Mouse (Mus musculus): ENCODE data around the gene Hist1h3e. TPM values are rescaled to one million over a fixed set of nuclear protein-coding genes. Genes with fewer than 3 reads are reported as not detected.

The Hist1h3e gene
- polyA plus RNA-seq, 1 experiment from 2014 or later, result 3.5 TPM

DNA sequence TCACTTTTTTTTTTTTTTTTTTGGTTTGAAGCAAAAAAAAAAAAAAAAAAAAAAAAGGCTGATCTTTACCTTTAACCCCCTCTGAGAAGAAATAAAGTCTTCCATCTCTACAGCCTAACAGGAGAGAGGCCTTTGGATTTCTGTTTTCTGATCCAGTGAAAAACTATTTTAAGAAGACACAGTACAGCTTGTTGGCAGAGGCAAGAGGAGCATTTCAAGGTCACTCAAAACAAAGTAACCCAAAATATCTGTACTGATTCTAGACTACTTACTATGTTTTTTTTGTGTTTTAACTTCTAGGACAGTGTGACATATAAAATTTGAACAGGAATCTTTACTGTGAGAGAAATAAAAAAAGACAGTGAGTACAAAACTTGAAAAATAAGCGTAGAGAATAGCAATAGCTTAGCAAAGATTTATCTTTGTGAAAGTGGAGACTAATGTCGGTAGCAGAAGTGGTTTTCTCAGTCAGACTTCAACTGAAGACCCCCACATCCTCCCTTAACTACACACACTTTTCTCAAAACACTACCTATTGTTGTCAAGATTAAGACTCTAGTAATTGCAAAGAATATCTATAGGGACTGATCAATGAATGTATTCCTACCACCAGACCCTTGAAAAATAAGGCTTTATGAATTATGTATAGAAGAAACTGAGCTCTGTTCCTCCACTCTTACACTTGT lies 32.5 kb downstream of the Hist1h3e start:
- H3K4me2 ChIP-seq (replicated peaks), result peak overlapping the region; percentile 69
- H3K4me1 ChIP-seq (replicated peaks), result peaks cover 13% of the 10 kb centered on the region
- no peak overlapping the region for H3K9ac ChIP-seq
- ATAC-seq, result no peak
- WGBS, result 12% methylated on average over 2 of the region's 2 CpGs
- peak overlapping the region; percentile 93; the same call in 1 of the 2 replicates for H3K27ac ChIP-seq
- H3K36me3 ChIP-seq, result no peaks in the 10 kb centered on the region
- peak overlapping the region; percentile 39 for H3K4me3 ChIP-seq (replicated peaks)
- no peaks in the 10 kb centered on the region for H3K9me3 ChIP-seq
- H3K27me3 ChIP-seq (replicated peaks), result no peaks in the 10 kb centered on the region

GRCm38 (mm10) chr13:23529005-23529404 lies 33.2 kb downstream of the Hist1h3e start:
- Histone ChIP-seq H3K9ac (no peak overlapping the region), H3K36me3 (no peaks in the 10 kb centered on the region), H3K27ac (no peak overlapping the region), H3K4me1 (replicated peaks) (peaks cover 13% of the 10 kb centered on the region), H3K9me3 (no peaks in the 10 kb centered on the region), H3K27me3 (replicated peaks) (no peaks in the 10 kb centered on the region), H3K4me3 (replicated peaks) (no peak overlapping the region), H3K4me2 (replicated peaks) (peak overlapping the region; percentile 21; the same call in 1 of the 2 replicates)
- ATAC-seq, result no peak
- 72% methylated on average over 5 of the region's 5 CpGs for WGBS

DNA sequence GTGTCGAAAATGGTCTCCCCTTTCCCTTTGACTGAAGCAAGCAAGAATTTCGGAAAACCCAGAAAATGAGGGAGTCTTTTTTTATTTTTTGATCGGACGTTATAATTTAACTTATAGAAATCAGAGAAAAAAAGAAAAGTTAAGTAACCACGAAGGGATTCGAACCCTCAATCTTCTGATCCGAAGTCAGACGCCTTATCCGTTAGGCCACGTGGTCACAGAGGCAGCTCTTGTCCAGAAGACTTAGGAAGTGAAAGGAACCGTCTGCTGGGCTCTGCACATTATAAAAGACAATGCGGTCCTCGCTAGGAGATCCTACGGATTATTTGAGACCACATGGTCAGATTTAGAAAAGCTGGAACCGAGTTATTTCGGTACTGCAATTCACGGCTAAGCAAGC lies 35.9 kb downstream of the Hist1h3e start:
- ATAC-seq, result peak; percentile 31; the same call in 1 of the 2 replicates
- Histone ChIP-seq H3K27me3 (replicated peaks) (no peaks in the 10 kb centered on the region), H3K36me3 (no peaks in the 10 kb centered on the region), H3K9ac (peak overlapping the region; percentile 42), H3K4me3 (replicated peaks) (peak overlapping the region; percentile 39), H3K9me3 (no peaks in the 10 kb centered on the region), H3K4me1 (replicated peaks) (0 out of 2 replicates have a peak, but pooled peaks cover 3% of the 10 kb centered on the region), H3K27ac (no peak overlapping the region), H3K4me2 (replicated peaks) (peak overlapping the region; percentile 63)
- WGBS, result under 1% methylated on average over 17 of the region's 17 CpGs

GRCm38 (mm10) chr13:23525901-23526300 lies 36.3 kb downstream of the Hist1h3e start:
- Histone ChIP-seq H3K9me3 (no peaks in the 10 kb centered on the region), H3K4me2 (replicated peaks) (peak overlapping the region; percentile 63), H3K9ac (no peak overlapping the region), H3K36me3 (no peaks in the 10 kb centered on the region), H3K27me3 (replicated peaks) (no peaks in the 10 kb centered on the region), H3K4me3 (replicated peaks) (peak overlapping the region; percentile 39), H3K27ac (no peak overlapping the region), H3K4me1 (replicated peaks) (0 out of 2 replicates have a peak, but pooled peaks cover 3% of the 10 kb centered on the region)
- ATAC-seq, result no peak
- WGBS, result 3% methylated on average over 10 of the region's 10 CpGs

DNA sequence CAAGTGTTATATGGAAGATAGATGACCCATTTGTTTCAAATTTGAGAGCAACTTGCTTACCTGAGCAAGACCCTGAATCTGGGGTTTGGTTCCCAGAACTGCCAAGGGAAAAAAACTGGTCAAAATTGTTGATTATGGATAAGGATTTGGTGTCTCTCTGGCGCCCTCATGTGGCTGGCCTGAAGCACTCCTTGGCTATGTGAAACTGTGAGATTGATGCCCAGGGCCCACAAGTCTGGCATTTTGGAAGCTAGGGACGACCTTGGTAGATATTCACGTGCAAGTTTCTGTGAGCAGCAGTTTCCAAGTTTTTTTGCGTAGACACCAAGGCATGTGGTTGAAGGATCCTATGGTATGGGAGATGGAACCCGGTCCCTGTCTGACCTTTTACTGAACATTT lies 37.5 kb downstream of the Hist1h3e start:
- Histone ChIP-seq H3K4me1 (replicated peaks) (0 out of 2 replicates have a peak, but pooled peaks cover 3% of the 10 kb centered on the region), H3K4me3 (replicated peaks) (no peak overlapping the region), H3K27ac (no peak overlapping the region), H3K9ac (no peak overlapping the region), H3K36me3 (no peaks in the 10 kb centered on the region), H3K4me2 (replicated peaks) (0 out of 2 replicates have a peak overlapping the region, but pooled peaks have one; percentile 28), H3K27me3 (replicated peaks) (no peaks in the 10 kb centered on the region), H3K9me3 (no peaks in the 10 kb centered on the region)
- 11% methylated on average over 5 of the region's 5 CpGs for WGBS
- ATAC-seq, result peak; percentile 24

DNA sequence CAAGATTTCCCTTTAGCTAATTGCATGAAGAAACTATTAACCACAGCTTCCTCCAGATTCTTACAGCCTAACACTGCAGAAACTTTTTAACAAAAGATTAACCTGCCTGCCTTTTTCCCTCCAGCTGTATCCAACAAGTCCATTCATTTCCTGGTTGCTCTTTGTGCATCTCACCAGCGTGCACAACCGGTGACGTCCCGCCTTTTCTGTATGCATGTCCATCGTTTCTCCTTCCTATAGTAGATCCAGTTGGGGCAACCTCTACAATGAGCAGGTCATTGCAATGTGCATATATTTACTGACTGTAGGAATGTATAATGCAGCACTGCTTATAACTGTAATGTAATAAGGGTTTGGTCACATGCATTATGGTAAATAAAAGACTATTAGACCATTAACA lies 38.2 kb downstream of the Hist1h3e start:
- no peak overlapping the region for H3K4me3 ChIP-seq (replicated peaks)
- ATAC-seq, result no peak
- H3K27ac ChIP-seq, result no peak overlapping the region
- WGBS, result 49% methylated on average over 5 of the region's 5 CpGs
- H3K36me3 ChIP-seq, result no peaks in the 10 kb centered on the region
- H3K9ac ChIP-seq, result no peak overlapping the region
- H3K4me2 ChIP-seq (replicated peaks), result no peak overlapping the region
- no peaks in the 10 kb centered on the region for H3K27me3 ChIP-seq (replicated peaks)
- H3K4me1 ChIP-seq (replicated peaks), result 0 out of 2 replicates have a peak, but pooled peaks cover 3% of the 10 kb centered on the region
- H3K9me3 ChIP-seq, result no peaks in the 10 kb centered on the region

DNA sequence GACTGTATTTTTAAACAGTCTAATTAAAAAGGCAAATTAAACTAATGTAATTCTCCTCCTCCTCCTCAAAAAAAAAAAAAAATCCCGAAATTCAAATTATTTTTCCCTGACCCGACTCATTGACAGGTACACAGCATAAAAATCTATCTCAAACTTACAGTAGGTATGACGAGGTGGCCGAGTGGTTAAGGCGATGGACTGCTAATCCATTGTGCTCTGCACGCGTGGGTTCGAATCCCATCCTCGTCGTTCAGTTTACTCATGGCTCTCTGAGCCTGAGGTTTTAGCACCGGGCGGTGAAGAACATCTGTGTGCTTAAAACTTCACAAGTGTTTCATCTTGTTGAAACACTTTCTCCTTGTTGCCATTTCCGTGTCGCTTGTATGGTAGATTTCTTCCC lies 40.5 kb downstream of the Hist1h3e start:
- 0 out of 2 replicates have a peak, but pooled peaks cover 3% of the 10 kb centered on the region for H3K4me1 ChIP-seq (replicated peaks)
- no peaks in the 10 kb centered on the region for H3K27me3 ChIP-seq (replicated peaks)
- H3K27ac ChIP-seq, result no peak overlapping the region
- no peaks in the 10 kb centered on the region for H3K36me3 ChIP-seq
- H3K9me3 ChIP-seq, result no peaks in the 10 kb centered on the region
- H3K4me2 ChIP-seq (replicated peaks), result peak overlapping the region; percentile 29; the same call in 1 of the 2 replicates
- no peak overlapping the region for H3K4me3 ChIP-seq (replicated peaks)
- H3K9ac ChIP-seq, result no peak overlapping the region
- 0 out of 2 replicates have a peak, but pooled peaks have one; percentile 27 for ATAC-seq
- WGBS, result 1% methylated on average over 14 of the region's 14 CpGs

GRCm38 (mm10) chr13:23519416-23519815 lies 42.8 kb downstream of the Hist1h3e start:
- no peaks in the 10 kb centered on the region for H3K27me3 ChIP-seq (replicated peaks)
- ATAC-seq, result peak; percentile 46
- peak overlapping the region; percentile 56; the same call in 1 of the 2 replicates for H3K27ac ChIP-seq
- H3K9me3 ChIP-seq, result no peaks in the 10 kb centered on the region
- no peak overlapping the region for H3K9ac ChIP-seq
- 0% methylated on average over 10 of the region's 10 CpGs for whole genome bisulfite sequencing
- 0 out of 2 replicates have a peak, but pooled peaks cover 2% of the 10 kb centered on the region for H3K4me1 ChIP-seq (replicated peaks)
- peak overlapping the region; percentile 75 for H3K4me2 ChIP-seq (replicated peaks)
- H3K4me3 ChIP-seq (replicated peaks), result peak overlapping the region; percentile 40
- H3K36me3 ChIP-seq, result no peaks in the 10 kb centered on the region

- Histone ChIP-seq H3K4me2 (replicated peaks) (peak overlapping the region; percentile 75), H3K4me3 (replicated peaks) (peak overlapping the region; percentile 40), H3K9ac (peak overlapping the region; percentile 23; the same call in 1 of the 2 replicates), H3K27ac (peak overlapping the region; percentile 56; the same call in 1 of the 2 replicates), H3K9me3 (no peaks in the 10 kb centered on the region), H3K27me3 (replicated peaks) (no peaks in the 10 kb centered on the region), H3K36me3 (no peaks in the 10 kb centered on the region), H3K4me1 (replicated peaks) (0 out of 2 replicates have a peak, but pooled peaks cover 2% of the 10 kb centered on the region)
- ATAC-seq, result peak; percentile 57
- under 1% methylated on average over 6 of the region's 6 CpGs for WGBS
Measured at GRCm38 (mm10) chr13:23518885-23519284, 43.3 kb downstream of the Hist1h3e start.

GRCm38 (mm10) chr13:23518295-23518603 lies 43.9 kb downstream of the Hist1h3e start:
- H3K9ac ChIP-seq, result no peak overlapping the region
- no peaks in the 10 kb centered on the region for H3K27me3 ChIP-seq (replicated peaks)
- H3K27ac ChIP-seq, result no peak overlapping the region
- peak overlapping the region; percentile 75 for H3K4me2 ChIP-seq (replicated peaks)
- H3K4me3 ChIP-seq (replicated peaks), result peak overlapping the region; percentile 45
- H3K36me3 ChIP-seq, result no peaks in the 10 kb centered on the region
- H3K4me1 ChIP-seq (replicated peaks), result 0 out of 2 replicates have a peak, but pooled peaks cover 2% of the 10 kb centered on the region
- under 1% methylated on average over 6 of the region's 6 CpGs for WGBS
- H3K9me3 ChIP-seq, result no peaks in the 10 kb centered on the region
- ATAC-seq, result no peak

GRCm38 (mm10) chr13:23517603-23518294 lies 44.4 kb downstream of the Hist1h3e start:
- H3K9me3 ChIP-seq, result no peaks in the 10 kb centered on the region
- H3K9ac ChIP-seq, result 0 out of 2 replicates have a peak overlapping the region, but pooled peaks have one; percentile 33
- peak overlapping the region; percentile 59; the same call in 1 of the 2 replicates for H3K27ac ChIP-seq
- peak; percentile 92 for ATAC-seq
- H3K4me1 ChIP-seq (replicated peaks), result 0 out of 2 replicates have a peak, but pooled peaks cover 2% of the 10 kb centered on the region
- no peaks in the 10 kb centered on the region for H3K36me3 ChIP-seq
- peak overlapping the region; percentile 45 for H3K4me3 ChIP-seq (replicated peaks)
- H3K4me2 ChIP-seq (replicated peaks), result peak overlapping the region; percentile 75
- under 1% methylated on average over 27 of the region's 27 CpGs for WGBS
- H3K27me3 ChIP-seq (replicated peaks), result no peaks in the 10 kb centered on the region
